Mouse (Mus musculus): ENCODE results near the gene Trip6. TPM values are rescaled to one million over a fixed set of nuclear protein-coding genes. Genes with fewer than 3 reads are reported as not detected.

Trip6 gene
- polyA plus RNA-seq, 1 experiment from 2014 or later: 12.2 TPM

DNA sequence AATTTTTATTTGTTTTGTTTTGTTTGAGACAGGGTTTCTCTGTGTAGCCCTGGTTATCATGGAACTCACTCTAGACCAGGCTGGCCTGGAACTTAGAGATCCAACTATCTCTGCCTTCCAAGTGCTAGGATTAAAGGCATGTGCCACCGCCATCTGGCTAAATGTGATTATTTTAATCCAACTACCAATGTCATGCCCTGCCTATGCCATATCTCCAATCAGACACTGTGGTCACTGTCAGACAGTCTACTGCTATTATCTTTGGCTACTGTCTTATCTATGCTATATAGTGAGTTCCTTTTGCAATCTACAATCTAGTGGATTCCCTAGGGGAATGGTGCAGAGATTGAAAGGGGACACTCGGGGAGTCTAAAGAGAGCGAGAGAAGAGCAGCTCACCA lies 6.8 kb upstream of the Trip6 start:
- WGBS: 94% methylated on average over 3 of the region's 3 CpGs
- Histone ChIP-seq H3K9ac (no peak overlapping the region), H3K9me3 (ENCODE audit: control insufficient read depth, low read length) (no peaks in the 10 kb centered on the region), H3K27me3 (ENCODE audit: control insufficient read depth, insufficient read depth, low read length) (no peaks in the 10 kb centered on the region), H3K4me3 (replicated peaks; ENCODE audit: low read length) (no peak overlapping the region), H3K36me3 (replicated peaks; ENCODE audit: control insufficient read depth, insufficient read depth) (peaks cover 70% of the 10 kb centered on the region), H3K27ac (no peak overlapping the region), H3K4me1 (replicated peaks; ENCODE audit: control insufficient read depth, insufficient read depth, low read length) (no peaks in the 10 kb centered on the region), H3K4me2 (replicated peaks) (no peak overlapping the region)
- DNase-seq (ENCODE audit: low spot score) (no peak), ATAC-seq (ENCODE audit: low FRiP score) (no peak)

DNA sequence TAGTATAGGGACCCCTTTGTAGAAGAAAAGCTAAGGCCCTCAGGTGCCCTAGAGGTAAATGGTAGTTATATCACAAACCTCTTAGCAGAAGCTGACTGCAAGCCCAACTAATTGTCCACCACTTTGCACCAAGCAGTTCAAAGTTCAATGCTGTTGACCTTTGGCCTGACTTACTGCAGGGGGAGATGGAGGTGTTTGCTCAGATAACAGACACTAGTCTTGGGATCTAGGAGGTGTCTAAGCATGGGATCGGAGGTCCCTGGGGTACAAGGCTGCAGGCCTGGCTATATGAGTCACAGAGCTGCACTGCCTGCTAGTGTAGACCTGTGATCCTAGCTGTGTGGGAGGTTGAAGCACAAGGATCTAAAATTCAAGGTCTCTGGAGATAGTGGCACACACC lies 4.4 kb upstream of the Trip6 start:
- no peaks in the 10 kb centered on the region for H3K9me3 ChIP-seq (ENCODE audit: control insufficient read depth, low read length)
- 96% methylated on average over 1 of the region's 1 CpGs for WGBS
- no peak overlapping the region for H3K9ac ChIP-seq
- no peak for DNase-seq (ENCODE audit: low spot score)
- ATAC-seq (ENCODE audit: low FRiP score): no peak
- H3K4me1 ChIP-seq (replicated peaks; ENCODE audit: control insufficient read depth, insufficient read depth, low read length): peaks cover 12% of the 10 kb centered on the region
- H3K27me3 ChIP-seq (ENCODE audit: control insufficient read depth, insufficient read depth, low read length): no peaks in the 10 kb centered on the region
- H3K36me3 ChIP-seq (replicated peaks; ENCODE audit: control insufficient read depth, insufficient read depth): peaks cover 50% of the 10 kb centered on the region
- no peak overlapping the region for H3K4me3 ChIP-seq (replicated peaks; ENCODE audit: low read length)
- H3K4me2 ChIP-seq (replicated peaks): no peak overlapping the region
- no peak overlapping the region for H3K27ac ChIP-seq

DNA sequence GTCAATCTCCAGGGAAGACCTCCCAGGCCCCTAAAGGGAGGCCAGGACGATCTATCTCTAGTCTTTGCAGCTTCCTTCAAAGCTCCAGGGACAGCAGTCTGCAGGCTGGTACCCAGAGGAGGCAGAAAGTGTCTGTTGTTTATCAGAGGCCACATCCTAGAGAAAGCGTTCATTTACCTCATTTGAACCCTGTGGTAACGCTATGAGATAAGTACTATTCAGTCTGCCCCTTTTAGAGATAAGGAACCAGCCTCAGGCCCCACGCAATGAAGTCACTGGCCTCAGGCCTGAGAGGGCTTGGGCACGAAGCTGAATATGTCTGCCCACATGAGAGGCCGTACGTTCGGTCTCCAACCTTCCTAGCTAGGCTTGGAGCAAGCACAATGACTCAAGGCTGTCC lies 3.2 kb upstream of the Trip6 start:
- Histone ChIP-seq H3K27ac (no peak overlapping the region), H3K4me3 (replicated peaks; ENCODE audit: low read length) (no peak overlapping the region), H3K9me3 (ENCODE audit: control insufficient read depth, low read length) (no peaks in the 10 kb centered on the region), H3K4me2 (replicated peaks) (no peak overlapping the region), H3K9ac (no peak overlapping the region), H3K27me3 (ENCODE audit: control insufficient read depth, insufficient read depth, low read length) (no peaks in the 10 kb centered on the region), H3K4me1 (replicated peaks; ENCODE audit: control insufficient read depth, insufficient read depth, low read length) (peaks cover 12% of the 10 kb centered on the region), H3K36me3 (replicated peaks; ENCODE audit: control insufficient read depth, insufficient read depth) (peaks cover 42% of the 10 kb centered on the region)
- ATAC-seq (ENCODE audit: low FRiP score): no peak
- no peak for DNase-seq (ENCODE audit: low spot score)
- WGBS: 92% methylated on average over 8 of the region's 8 CpGs

GRCm38 (mm10) chr5:137315084-137315903 lies 1.1 kb upstream of the Trip6 start:
- DNase-seq (ENCODE audit: low spot score) (no peak), ATAC-seq (ENCODE audit: low FRiP score) (peak; percentile 25; the same call in 1 of the 2 replicates)
- Histone ChIP-seq H3K36me3 (replicated peaks; ENCODE audit: control insufficient read depth, insufficient read depth) (peaks cover 30% of the 10 kb centered on the region), H3K4me1 (replicated peaks; ENCODE audit: control insufficient read depth, insufficient read depth, low read length) (peaks cover 12% of the 10 kb centered on the region), H3K27me3 (ENCODE audit: control insufficient read depth, insufficient read depth, low read length) (no peaks in the 10 kb centered on the region), H3K27ac (no peak overlapping the region), H3K9me3 (ENCODE audit: control insufficient read depth, low read length) (no peaks in the 10 kb centered on the region), H3K9ac (no peak overlapping the region), H3K4me2 (replicated peaks) (no peak overlapping the region), H3K4me3 (replicated peaks; ENCODE audit: low read length) (no peak overlapping the region)
- 41% methylated on average over 30 of the region's 30 CpGs for WGBS

- 5% methylated on average over 22 of the region's 22 CpGs for WGBS
- no peaks in the 10 kb centered on the region for H3K27me3 ChIP-seq (ENCODE audit: control insufficient read depth, insufficient read depth, low read length)
- H3K9me3 ChIP-seq (ENCODE audit: control insufficient read depth, low read length): no peaks in the 10 kb centered on the region
- H3K36me3 ChIP-seq (replicated peaks; ENCODE audit: control insufficient read depth, insufficient read depth): peaks cover 34% of the 10 kb centered on the region
- peak overlapping the region; percentile 59 for H3K4me2 ChIP-seq (replicated peaks)
- peak overlapping the region; percentile 38 for H3K4me3 ChIP-seq (replicated peaks; ENCODE audit: low read length)
- H3K27ac ChIP-seq: peak overlapping the region; percentile 58; the same call in 1 of the 2 replicates
- peak overlapping the region; percentile 63 for H3K9ac ChIP-seq
- DNase-seq (ENCODE audit: low spot score) (no peak), ATAC-seq (ENCODE audit: low FRiP score) (peak; percentile 10; the same call in 1 of the 2 replicates)
- H3K4me1 ChIP-seq (replicated peaks; ENCODE audit: control insufficient read depth, insufficient read depth, low read length): peaks cover 12% of the 10 kb centered on the region
Measured at GRCm38 (mm10) chr5:137313466-137314192, 575 bp downstream of the Trip6 start.

DNA sequence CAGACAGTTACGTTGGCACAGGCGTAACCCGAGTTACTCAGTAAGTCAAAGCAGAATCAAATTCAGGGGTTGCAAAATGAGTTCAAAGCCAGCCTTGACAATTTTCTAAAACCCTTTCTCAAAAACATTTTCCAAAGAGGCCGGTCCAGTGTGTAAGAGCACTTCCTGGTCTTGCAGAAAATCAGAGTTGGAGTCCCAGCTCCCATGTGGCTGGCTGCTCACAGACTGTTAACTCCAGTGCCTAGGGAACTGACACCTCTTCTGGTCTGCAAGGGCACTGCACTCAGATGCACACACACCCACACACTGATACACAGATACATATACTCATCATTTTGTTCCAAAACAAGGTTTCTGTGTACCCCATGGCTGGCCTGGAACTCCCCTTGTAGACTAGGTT lies 5.8 kb downstream of the Trip6 start:
- H3K36me3 ChIP-seq (replicated peaks; ENCODE audit: control insufficient read depth, insufficient read depth): peaks cover 38% of the 10 kb centered on the region
- peaks cover 31% of the 10 kb centered on the region for H3K4me1 ChIP-seq (replicated peaks; ENCODE audit: control insufficient read depth, insufficient read depth, low read length)
- peak overlapping the region; percentile 96 for H3K9ac ChIP-seq
- no peaks in the 10 kb centered on the region for H3K9me3 ChIP-seq (ENCODE audit: control insufficient read depth, low read length)
- ATAC-seq (ENCODE audit: low FRiP score) (no peak), DNase-seq (ENCODE audit: low spot score) (no peak)
- WGBS: 97% methylated on average over 4 of the region's 4 CpGs
- no peaks in the 10 kb centered on the region for H3K27me3 ChIP-seq (ENCODE audit: control insufficient read depth, insufficient read depth, low read length)
- H3K4me2 ChIP-seq (replicated peaks): peak overlapping the region; percentile 53
- peak overlapping the region; percentile 76 for H3K4me3 ChIP-seq (replicated peaks; ENCODE audit: low read length)
- peak overlapping the region; percentile 95 for H3K27ac ChIP-seq

DNA sequence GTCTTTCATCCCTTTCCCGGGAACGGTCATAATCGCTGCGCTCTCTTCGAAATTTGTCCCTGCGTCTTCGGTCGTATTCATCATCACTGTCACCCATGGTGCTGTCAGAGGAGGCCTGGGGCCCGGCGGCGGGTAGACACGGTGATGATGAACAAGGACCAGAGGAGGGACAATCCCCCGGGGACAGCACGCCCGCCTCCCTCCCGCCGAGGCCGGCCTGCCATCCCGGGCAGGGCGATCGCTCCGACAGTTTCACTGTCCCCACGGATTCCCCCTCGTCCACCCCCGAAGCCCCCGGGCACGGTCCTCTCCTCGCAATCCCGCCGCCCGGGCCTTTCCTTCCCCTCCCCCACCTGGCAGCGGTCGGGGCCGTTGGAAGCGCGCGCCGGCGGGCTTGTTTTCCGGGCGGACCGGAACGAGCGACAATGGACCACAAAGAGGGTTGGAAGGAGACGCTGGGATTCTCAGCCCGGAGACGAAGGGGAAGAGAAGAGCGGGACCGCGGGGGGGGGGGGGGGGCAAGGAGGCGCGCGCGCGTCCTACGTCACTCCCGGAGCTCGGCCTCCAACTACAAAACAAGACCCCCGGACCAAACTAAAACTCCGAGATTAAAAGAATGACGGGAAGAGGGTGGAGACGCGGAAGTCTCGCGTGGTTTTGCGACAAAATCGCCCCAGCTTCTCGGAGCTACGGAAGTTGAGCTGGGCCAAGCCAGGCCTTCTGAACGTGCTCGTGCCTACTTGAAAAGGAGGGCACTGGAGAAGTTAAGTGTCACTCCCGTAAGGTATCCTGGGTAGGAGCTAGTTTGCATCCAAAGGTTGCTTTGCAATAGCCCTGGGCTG lies 6.9 kb downstream of the Trip6 start, which contains the start of gene Srrt:
TSS of gene Srrt (minus strand) at position 604 of the 842 bp plus-strand sequence.
- peak within 1 kb of the TSS; percentile 95 for H3K27ac ChIP-seq
- peak within 1 kb of the TSS; percentile 76 for H3K4me3 ChIP-seq (replicated peaks; ENCODE audit: low read length)
- WGBS: under 1% methylated on average over 65 of the region's 72 CpGs
- H3K9ac ChIP-seq: peak within 1 kb of the TSS; percentile 96
- peak within 1 kb of the TSS; percentile 76 for H3K4me2 ChIP-seq (replicated peaks)
- DNase-seq (ENCODE audit: low spot score): peak; percentile 95
- peaks cover 31% of the 10 kb centered on the region for H3K4me1 ChIP-seq (replicated peaks; ENCODE audit: control insufficient read depth, insufficient read depth, low read length)
- H3K36me3 ChIP-seq (replicated peaks; ENCODE audit: control insufficient read depth, insufficient read depth): peaks cover 49% of the 10 kb centered on the region
- no peaks in the 10 kb centered on the region for H3K27me3 ChIP-seq (ENCODE audit: control insufficient read depth, insufficient read depth, low read length)
- no peaks in the 10 kb centered on the region for H3K9me3 ChIP-seq (ENCODE audit: control insufficient read depth, low read length)
- peak; percentile 87 for ATAC-seq (ENCODE audit: low FRiP score)

GRCm38 (mm10) chr5:137306439-137307005 lies 7.7 kb downstream of the Trip6 start:
- peaks cover 31% of the 10 kb centered on the region for H3K4me1 ChIP-seq (replicated peaks; ENCODE audit: control insufficient read depth, insufficient read depth, low read length)
- peak overlapping the region; percentile 95 for H3K27ac ChIP-seq
- no peaks in the 10 kb centered on the region for H3K27me3 ChIP-seq (ENCODE audit: control insufficient read depth, insufficient read depth, low read length)
- H3K9me3 ChIP-seq (ENCODE audit: control insufficient read depth, low read length): no peaks in the 10 kb centered on the region
- WGBS: 14% methylated on average over 12 of the region's 12 CpGs
- ATAC-seq (ENCODE audit: low FRiP score): no peak
- DNase-seq (ENCODE audit: low spot score): no peak
- H3K9ac ChIP-seq: peak overlapping the region; percentile 96
- H3K4me3 ChIP-seq (replicated peaks; ENCODE audit: low read length): peak overlapping the region; percentile 76
- peak overlapping the region; percentile 76 for H3K4me2 ChIP-seq (replicated peaks)
- H3K36me3 ChIP-seq (replicated peaks; ENCODE audit: control insufficient read depth, insufficient read depth): peaks cover 57% of the 10 kb centered on the region
